Mouse (Mus musculus) C2C12 (cell line): ENCODE results near the gene S100a16.

Experiments
- CEBPB ChIP-seq: IDR thresholded peaks from one replicate; pipeline ENCODE4 v1.6.1; 2011; ENCODE audit warnings: low read depth, mild to moderate bottlenecking, control low read depth, moderate library complexity
- CTCF ChIP-seq: IDR thresholded peaks from one replicate; pipeline ENCODE4 v1.5.1; 2011; ENCODE audit not compliant: control insufficient read depth, insufficient read depth, insufficient read length
- FOSL1 ChIP-seq: IDR thresholded peaks from one replicate; pipeline ENCODE4 v1.8.0; 2011; ENCODE audit warnings: mild to moderate bottlenecking, low read length; ENCODE audit not compliant: poor library complexity, insufficient read depth, severe bottlenecking
- MAX ChIP-seq: IDR thresholded peaks from one replicate; pipeline ENCODE4 v1.6.1; 2011; ENCODE audit warnings: mild to moderate bottlenecking, control low read depth
- MYOD1 ChIP-seq: IDR thresholded peaks from one replicate; pipeline ENCODE4 v1.6.1; 2011; ENCODE audit warnings: low read depth; ENCODE audit not compliant: control insufficient read depth, insufficient read length
- MYOG ChIP-seq: IDR thresholded peaks from one replicate; pipeline ENCODE4 v1.6.1; 2011; ENCODE audit not compliant: control insufficient read depth, insufficient read length; ENCODE audit errors: extremely low read depth
- USF1 ChIP-seq: IDR thresholded peaks from one replicate; pipeline ENCODE4 v1.6.1; 2011; ENCODE audit warnings: low read depth, mild to moderate bottlenecking, control low read depth, moderate library complexity

DNA sequence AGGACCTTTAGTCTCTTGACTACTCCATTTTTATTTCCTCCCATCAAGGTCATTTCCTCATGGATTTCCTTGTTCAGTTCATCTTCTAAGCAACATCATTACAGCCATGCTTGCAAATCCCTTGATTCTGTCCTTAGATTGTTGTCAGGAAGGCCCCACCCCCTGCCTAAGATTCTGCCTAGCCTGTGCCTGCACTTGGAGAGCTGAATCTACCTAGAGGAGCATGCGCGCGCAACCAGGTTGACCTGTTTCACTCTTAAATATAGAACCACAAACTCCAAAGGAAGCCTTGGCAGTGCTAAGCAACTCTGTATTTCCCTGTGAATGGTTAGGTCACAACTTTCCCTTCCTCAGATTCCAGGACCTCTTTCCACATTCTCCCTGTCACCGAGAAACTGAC is 19.3 kb upstream of the S100a16 start:
- TF ChIP-seq MYOG, result no peak
- no peak for TF ChIP-seq CTCF
- no peak for TF ChIP-seq MYOD1
- no peak for TF ChIP-seq MAX
- TF ChIP-seq USF1, result no peak
- no peak for TF ChIP-seq FOSL1
- TF ChIP-seq CEBPB, result no peak
